Mouse (Mus musculus) olfactory bulb, adult 2 months (tissue): ENCODE measurements around the gene Cyp2a22.
"Not testable (repeated sequence)": the region's sequence is repeated elsewhere in the genome, so short reads cannot be mapped to it uniquely, and the experiment has no call there.

Experiments used
- CTCF ChIP-seq: fragments of 200-500 bp; IDR thresholded peaks from 2 replicates; pipeline ENCODE4 v1.5.1; 2012; ENCODE audit warnings: low read depth, mild to moderate bottlenecking, low read length, moderate library complexity; ENCODE audit not compliant: insufficient read depth
- POLR2A ChIP-seq: fragments of 200-500 bp; IDR thresholded peaks from 2 replicates; pipeline ENCODE4 v1.6.1; 2012; ENCODE audit warnings: mild to moderate bottlenecking, low read depth, low read length, moderate library complexity; ENCODE audit not compliant: insufficient read depth

DNA sequence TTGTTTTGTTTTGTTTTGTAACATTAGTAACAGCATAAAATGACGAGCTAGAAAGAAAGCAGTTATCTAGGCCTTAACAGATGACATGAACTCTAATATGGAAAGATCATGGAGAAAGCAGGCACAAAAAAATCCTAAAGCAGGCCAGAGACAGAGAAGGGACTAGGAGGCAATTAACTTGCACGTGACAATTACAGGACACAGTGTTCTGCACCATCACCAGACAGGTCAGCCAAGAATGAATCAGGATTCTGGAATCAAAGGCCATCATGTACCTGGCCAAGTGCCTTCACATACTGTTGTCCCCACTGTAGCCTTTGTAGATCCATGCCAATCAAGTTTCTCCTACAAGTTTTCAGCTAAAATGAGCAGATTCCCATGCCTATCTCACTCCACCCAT is 42.3 kb upstream of the Cyp2a22 start:
- not testable (repeated sequence) for TF ChIP-seq POLR2A, CTCF
